Mouse (Mus musculus) liver, postnatal 0 days (tissue): ENCODE results near the gene Nova2.

ENCODE experiments used
- CTCF ChIP-seq: sonication (generic); IDR thresholded peaks from 2 replicates; pipeline ENCODE4 v1.5.1; 2016; ENCODE audit warnings: antibody characterized with exemption, low read depth
- EP300 ChIP-seq: IDR thresholded peaks from 2 replicates; pipeline ENCODE4 v1.6.1; 2016; ENCODE audit warnings: antibody characterized with exemption, low read depth, mild to moderate bottlenecking

DNA sequence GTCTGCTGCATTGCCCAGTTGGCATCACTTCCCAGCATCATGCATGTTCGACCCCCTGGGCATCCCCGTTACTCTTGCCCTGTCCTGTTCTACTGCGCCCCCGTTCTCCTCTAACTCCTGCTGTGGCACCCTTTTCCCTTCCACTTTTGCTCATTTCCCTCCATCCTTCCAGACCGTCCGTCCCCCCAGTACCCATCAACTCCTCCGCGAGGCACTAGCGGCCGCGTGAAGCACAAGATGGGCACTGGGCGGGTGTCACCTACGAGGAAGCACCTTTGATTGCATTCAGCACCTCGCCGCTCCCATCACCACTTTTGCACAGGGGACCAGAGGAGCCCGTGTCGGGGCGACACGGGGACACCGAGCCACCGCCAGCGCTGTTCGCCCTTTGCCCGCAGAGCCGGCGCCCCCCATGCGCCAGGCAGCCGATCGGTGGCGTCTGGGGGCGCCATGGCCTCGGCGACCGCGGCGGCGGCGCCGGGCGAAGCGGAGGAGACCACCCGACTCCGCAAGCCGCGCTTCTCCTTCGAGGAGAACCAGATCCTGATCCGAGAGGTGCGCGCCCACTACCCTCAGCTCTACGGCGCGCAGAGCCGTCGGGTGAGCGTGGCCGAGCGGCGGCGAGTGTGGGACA lies 66.1 kb downstream of the Nova2 start:
- TF ChIP-seq CTCF, result no peak
- no peak for TF ChIP-seq EP300
